Mouse (Mus musculus) embryo, embryonic 11.5 days (tissue): ENCODE measurements around the gene Pnpla3.

Experiments used
- DNase-seq: peaks from one replicate; pipeline ENCODE4 v3.0.0-alpha.2; 2012; ENCODE audit warnings: low read depth, low spot score

Pnpla3 gene

DNA sequence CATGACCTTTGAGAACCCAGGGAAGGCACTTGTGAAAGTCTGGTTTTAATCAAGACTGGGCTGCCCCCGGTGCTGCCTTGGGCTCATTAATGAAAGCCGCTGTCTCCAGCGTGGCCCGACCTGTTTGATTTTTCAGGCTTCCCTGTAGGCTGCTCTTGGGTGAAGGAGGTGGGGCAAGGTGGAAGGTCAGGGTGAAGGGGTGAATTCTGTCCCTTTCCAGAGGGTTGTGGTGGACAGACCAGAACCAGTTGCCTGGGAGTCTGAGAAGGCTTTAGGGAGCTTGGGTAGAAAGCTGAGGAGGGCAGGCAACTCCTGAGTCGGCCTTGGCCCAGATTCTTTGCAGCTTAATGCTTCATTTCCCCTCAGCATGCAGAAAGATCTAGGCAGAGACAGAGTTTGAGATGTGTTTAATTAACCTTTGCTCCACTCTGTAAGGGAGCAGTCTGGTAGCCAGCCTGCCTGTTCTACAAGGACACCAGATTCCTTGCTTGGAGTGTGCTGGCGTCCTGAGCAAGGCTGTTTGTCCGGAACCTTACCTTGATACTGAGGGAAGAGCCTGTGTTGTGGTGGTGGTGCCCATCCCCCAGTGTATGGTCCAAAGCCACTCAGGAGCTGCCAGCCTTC is 48.9 kb downstream of the Pnpla3 start:
- DNase-seq: no peak

DNA sequence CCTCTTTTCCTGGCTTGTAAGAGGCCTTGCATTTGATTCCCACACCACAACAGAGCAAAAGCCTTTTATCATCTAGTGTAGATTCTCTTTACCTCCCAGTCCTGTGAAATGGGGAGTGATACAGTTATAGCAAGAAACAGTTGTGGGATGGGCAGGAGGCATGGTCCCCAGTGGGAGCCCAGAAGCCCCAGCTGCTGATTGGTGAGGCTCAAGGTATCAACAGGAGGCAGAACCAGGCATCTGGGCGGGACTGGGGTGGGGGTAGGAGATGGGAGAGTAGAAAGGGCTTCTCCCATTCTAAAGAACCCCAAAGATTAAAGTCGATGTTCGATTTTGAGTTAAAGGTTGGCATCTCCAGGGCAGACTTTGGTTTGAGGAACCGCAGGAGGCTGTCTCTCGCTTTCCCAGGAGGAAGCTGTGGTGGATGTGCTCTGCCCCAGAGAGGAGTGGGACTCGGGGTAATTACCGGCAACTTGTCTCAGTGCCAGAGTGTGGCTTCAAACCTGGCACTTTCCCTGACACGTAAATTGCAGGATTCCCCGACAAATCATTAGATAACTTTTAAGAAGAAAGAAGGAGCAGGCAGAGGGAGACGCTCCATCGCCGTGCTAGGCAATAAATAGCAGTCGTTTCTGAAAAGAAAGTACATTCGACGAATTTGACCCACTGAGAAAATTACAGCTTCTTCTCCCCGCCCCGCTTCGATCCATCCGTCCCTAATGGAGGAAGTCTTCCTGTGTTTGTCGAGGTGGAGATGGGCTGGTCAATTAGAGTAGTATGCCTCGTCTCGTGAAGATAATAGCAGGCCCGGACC is 50.5 kb downstream of the Pnpla3 start:
- no peak for DNase-seq

DNA sequence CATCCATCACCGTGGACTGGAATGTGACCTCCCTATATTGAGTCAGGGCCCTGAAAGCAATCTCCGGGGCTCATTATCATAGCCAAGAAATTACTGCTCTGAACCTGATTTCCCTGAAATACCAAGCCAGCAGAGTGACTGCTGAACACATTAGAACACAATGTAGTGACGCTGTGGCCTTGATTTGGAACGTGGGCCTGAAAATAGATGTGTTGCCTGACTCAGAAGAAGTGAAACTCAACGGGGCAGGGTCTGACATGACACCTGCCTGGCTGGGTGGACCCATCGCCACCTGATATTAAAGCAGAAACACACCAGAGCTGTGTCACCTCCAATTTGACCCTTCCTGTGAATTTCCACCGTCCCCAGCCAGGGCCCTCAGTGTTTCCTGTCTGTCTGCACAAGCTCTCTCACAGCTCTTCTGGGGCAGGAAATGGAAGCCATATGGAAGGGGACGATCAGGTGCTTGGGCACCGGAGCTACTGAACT is 51.2 kb downstream of the Pnpla3 start:
- DNase-seq: no peak

DNA sequence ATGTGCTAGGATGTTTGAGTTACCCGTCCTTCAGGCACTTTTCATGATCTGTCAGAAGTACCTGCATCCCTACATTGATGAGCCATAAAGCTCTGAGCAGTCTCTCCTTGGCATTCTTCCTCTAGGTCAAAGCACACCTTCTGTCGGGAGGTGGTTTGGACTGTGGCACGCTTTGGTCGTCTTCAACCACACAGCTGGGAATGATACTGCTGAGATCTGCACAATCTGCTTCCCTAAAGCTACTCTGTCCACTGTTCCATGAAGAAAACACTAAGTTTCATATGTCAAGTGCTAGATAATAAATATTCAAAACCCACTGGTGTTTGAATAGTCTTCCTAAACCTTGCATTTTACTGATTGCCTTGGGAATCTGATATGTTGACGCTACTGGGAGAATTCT is 53.9 kb downstream of the Pnpla3 start:
- no peak for DNase-seq

DNA sequence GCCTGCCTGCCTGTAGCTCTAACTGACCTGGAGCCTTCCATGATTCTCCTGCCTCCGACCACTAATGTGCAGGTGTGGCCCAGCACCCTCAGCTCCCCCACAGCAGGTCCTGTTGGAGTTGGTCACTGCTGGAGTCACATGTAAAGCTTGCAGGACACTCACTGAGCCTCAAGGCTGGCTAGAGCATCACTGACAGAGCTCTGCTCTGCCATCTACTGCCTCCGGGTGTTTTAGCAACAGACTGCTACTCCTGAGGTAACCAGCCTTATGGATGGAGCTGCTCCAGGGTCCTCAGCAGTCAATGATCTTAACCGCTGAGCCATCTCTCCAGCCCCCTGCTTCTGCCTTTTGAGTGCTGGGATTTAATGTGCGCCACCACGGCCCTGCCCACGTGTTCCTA is 55.8 kb downstream of the Pnpla3 start:
- DNase-seq: no peak

DNA sequence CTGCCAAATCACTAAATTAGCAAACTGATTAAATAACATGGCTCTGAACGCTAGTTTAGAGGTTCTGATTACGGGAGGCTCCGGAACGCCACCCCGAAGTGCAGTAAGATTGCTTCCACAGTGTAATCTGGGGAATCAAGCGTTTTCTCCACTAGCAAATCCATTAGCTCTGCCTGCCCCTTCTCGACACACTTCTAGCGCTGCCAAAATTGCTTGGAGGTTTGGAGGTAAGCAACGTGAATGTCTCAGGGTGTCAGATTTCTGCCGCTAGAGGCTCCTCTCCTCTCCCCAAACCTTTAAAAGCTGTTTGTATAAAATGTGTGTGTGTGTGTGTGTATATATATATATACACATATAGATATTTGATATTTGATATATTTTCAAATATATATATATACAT is 57.1 kb downstream of the Pnpla3 start:
- no peak for DNase-seq

DNA sequence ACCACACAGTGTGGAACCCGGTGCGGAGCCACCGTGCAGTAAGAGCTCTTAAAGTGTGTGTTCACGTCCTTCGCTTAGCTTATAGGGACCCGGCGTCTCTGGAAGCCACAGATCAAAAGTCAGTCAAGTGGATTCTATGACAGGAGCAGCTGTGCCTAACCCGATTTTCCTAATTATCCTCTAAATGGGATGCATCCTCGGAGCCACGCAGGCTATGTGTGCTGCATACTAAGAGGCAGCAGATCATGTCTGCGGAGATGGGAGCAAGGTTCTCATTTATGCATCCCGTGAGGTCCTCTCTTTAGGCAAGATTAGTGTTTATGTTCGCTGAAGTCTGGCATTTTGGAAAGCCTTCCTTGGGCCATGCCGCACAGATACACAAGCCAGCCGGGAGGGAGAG is 59.3 kb downstream of the Pnpla3 start:
- DNase-seq: no peak

DNA sequence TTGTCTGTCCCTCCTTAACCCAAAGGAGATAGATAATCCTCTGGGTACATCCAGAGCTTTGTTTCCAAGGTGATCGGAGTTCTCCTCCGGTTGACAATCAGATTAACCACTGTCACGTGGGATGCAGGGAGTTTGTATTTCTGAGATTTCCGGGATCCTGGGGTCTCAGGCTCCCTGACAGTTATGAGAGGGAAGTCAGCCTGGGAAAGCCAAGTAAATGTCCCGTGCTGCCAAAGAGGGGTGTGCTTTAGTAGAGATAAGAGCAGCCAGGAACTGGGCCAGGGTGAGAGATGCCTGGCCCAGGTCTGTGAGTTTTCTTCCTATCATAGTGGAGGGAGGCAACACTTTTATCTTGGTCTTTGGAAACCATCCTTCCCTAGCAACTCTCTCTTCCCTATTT is 63.0 kb downstream of the Pnpla3 start:
- no peak for DNase-seq

DNA sequence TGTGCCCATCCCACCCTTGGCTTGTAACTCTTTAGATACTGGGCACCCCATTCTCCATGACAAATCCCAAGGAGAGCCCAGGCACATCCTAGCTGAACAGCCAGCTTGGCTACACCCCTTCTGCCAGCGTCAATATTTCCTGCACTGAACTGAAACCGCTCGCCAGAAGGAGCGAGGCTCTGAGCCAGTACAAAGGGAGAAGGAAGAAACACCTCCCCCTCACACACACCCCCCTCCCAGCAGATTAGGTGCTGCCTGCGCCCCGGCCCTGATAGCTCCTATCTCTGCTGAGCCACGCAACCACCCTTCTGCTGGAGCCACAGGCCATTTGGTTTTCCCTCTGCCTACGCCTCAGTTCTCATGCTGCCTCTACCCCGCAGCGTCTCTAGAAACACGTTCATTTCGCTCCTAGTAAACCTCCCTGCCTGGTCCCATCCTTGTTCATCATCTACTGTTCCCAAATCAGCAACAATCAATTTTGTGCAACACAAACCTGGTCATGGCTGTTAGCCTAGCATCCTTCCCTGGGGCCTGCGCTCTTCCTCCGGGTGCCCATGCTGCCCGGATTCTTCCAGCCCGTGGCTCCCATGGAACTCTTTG is 63.6 kb downstream of the Pnpla3 start:
- no peak for DNase-seq

DNA sequence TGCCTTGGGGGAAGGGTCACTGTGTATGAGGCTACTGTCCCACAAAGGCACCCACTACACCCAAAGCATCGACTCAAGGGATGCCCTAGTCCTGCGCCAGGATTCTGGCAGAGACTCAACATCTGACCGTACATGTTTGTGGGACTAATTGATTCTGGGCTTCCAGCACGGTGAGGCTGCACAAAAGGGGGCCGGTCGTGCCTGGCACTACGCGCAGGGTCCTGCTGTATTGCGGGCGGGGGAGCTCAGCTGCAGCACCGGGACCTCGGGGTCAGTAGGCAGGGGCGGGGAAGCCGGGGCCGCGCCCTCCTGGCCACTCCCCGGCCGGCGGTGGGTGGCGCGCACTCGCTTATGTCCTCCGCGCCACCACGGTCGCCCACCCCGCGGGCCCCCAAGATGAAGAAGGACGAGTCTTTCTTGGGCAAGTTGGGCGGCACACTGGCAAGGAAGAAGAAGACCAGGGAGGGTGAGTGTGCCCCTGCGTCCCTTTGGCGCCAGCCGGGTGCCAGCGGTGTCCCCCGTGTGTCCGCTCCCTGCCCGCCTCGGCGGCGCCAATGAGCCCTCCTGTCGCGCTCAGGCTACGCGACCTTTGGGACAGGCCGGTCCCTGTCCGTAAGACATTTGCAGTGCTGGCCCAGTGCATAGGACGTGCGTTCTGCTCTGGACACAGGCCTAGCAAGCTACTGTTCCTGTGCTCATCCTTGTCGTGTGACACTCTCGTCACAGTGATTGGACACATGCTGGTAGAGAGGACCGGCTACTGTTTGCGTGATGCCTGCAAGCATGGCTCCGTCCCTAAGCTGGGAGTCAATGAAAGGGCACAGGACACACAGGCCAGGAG is 64.3 kb downstream of the Pnpla3 start, which contains the start of gene Parvb:
Gene Parvb, plus strand, starts transcription at position 323 of the 841 bp plus-strand sequence.
- DNase-seq: no peak

DNA sequence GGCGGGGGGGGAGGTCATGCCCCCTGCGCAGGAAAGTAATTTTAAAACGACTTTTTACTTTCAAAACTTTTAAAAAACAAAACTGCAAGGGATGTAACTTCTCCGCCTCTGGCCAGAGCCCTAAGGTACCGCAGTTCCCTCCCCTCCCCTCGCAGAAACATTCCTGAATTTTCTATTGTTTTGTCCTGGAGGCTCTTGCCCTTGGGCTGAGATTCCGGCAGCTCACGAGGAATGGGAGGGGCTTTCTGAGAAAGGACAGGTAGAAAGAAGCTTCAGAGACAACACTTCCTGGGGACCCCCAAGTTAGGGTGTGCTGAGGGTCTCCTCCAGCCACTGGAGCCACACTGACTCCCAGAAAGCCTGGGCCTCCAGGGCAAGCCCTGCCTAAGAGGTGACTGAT is 65.0 kb downstream of the Pnpla3 start:
- DNase-seq: no peak

DNA sequence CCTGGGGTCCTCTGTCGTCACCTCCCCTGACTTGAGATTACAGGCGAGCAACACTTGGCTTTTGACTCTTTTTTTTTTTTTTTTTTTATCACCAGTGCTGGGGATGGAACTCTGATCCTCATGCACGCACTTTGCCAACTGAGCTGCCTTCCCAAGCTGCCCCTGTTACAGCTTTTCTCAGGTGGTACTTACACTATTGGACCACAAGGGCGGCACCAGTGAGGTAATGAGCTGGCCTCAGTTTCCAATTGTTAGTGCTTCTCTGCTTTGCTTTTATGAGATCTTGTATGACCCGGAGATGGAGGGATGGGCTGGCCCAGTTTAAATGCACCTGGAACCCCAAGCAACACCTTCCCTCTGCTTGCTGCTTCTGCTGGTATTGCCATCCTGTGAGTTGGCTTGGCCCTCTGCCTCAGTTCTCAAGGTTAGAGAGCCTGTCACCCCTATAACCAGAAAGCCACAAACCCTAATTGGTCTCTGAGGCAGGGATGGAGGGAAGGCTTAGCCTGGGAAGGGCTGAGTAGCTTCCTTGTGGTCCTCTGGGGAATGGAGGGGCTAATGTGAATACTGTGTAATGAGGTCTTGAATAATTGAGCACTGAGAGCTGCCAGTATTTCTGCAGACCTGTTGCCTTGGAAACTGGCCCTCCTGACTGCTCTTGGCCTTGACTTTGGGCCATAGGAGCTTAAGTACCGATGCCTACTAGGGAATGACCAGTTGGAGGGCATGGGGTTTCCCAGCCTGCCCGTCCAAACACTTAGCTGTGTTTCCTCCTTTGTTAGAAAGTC is 67.4 kb downstream of the Pnpla3 start:
- DNase-seq: no peak

DNA sequence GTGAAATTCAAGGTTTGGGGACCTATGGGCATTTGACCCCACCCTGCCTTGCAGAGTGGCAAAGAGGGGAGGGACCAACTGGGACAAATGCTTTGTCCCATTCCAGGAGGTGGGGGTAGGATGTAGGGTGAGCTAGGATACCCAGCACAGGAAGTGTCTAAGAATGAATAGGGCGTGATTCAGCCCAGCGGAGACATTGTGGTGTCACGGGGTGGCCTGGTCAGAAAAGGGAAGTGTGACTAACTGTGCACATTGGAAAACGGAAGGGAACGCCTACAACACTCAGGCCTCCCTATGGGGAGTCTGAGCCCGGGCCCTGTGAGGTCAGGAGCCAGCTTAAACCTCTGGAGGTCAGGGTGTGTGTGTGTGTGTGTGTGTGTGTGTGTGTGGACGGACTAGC is 68.0 kb downstream of the Pnpla3 start:
- no peak for DNase-seq
